Mouse (Mus musculus) layer of hippocampus, adult 11-12 months (tissue): ENCODE results near the gene Lpcat1.

Experiments
- DNase-seq: peaks from one replicate; pipeline ENCODE4 v3.0.0; 2022; ENCODE audit warnings: low spot score

The Lpcat1 gene

DNA sequence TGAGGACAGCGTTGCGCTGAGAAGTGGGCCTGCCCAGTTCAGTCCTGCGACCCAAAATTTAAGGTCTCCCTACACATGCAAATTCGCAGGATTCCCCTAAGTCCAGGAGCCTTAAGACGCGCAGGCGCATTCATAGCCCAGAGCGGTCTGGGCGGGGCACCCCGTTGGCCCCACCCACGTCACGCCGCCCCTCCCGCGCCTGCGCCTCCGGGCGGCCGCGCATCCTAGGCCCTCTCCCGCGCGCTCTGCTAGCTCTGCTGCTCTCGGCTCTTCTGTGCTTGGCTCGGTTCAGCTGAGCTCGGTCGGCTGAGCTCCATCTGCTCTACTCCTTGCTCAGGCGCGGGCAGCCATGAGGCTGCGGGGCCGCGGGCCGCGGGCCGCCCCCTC, at the start of gene Lpcat1:
Gene Lpcat1, plus strand, starts transcription at position 164 of the 387 bp plus-strand sequence.
- DNase-seq, result peak; percentile 91

GRCm38 (mm10) chr13:73417478-73418220, 49.3 kb upstream of the Lpcat1 start:
- peak; percentile 32 for DNase-seq

DNA sequence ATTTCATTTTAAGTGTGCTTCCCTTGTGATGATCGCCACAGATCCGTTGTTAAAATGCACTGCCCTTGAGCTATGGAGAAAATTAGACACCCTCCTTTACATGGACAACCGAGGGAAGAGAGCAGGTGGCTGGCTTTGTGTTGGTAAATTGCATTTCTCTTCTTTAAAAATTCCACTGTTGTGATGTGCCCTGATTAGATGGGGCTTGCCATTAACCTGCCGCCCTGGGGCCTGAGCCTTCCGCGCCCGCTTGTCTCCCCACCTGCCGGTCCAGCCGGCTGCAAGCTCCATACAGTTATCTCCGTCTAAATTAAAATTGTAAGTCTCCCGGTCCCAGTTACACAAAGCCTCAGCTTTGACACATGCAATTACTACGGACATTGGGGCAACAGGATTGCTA, 48.7 kb upstream of the Lpcat1 start:
- no peak for DNase-seq

DNA sequence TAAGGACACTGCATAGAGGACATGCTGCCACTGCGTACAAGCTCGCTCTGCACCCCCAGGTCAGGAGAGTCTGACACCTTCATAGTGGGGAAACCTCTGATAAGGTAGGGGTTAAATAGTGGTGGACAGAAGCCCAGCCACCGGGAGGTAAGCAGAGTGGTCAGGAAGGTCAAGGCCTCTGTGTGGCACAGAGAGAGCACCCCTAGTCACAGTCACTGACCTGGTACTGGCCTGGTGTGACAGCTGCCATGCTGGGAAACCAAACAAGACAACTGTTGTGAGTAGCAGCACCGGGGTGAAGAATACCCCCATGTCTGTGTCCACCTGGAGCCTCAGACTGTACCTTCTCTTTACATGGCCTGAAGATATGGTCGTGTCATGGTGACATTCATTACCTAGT, 47.8 kb upstream of the Lpcat1 start:
- no peak for DNase-seq

DNA sequence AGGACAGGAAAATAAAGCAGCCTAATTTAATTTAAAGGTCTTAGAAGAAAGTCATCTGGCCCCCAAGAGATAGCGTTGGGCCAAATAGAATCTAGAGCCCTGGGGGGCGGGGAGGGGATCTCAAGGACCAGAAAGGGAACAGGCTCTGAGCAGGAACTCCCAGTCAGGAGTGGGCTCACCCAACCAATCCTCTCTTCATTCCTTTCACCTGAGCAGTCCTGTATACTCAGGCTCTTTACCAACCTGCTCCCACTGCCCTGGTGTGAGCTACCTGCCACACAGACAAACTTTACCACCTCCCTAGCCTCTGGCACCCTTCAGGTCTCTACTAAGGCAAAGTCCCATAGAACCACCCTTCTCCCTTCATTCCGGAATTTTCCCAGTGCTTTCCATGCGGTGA, 44.0 kb upstream of the Lpcat1 start:
- no peak for DNase-seq

DNA sequence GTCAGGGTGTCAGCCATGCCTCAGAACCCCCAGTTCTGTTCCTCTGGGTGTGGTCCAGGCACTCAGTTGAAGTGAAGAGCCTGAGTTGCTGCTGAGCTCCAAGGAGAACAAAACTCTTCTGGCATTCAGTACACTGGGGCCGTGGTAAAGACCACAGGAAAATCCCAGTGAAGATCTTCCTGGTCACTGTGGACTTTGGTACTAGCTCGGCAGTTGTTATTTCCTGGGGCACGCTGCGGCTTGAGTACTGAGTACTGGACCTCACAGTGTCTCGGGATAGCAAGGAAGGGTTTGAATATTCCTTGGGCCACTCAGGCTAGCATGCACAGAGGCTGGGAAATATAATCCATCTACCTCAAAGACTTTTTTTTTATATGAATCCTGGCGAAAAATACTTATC, 42.0 kb upstream of the Lpcat1 start:
- no peak for DNase-seq

- peak; percentile 70 for DNase-seq
Observed at GRCm38 (mm10) chr13:73425839-73426490, 41.0 kb upstream of the Lpcat1 start.

GRCm38 (mm10) chr13:73426587-73426986, 40.4 kb upstream of the Lpcat1 start:
- DNase-seq, result no peak

DNA sequence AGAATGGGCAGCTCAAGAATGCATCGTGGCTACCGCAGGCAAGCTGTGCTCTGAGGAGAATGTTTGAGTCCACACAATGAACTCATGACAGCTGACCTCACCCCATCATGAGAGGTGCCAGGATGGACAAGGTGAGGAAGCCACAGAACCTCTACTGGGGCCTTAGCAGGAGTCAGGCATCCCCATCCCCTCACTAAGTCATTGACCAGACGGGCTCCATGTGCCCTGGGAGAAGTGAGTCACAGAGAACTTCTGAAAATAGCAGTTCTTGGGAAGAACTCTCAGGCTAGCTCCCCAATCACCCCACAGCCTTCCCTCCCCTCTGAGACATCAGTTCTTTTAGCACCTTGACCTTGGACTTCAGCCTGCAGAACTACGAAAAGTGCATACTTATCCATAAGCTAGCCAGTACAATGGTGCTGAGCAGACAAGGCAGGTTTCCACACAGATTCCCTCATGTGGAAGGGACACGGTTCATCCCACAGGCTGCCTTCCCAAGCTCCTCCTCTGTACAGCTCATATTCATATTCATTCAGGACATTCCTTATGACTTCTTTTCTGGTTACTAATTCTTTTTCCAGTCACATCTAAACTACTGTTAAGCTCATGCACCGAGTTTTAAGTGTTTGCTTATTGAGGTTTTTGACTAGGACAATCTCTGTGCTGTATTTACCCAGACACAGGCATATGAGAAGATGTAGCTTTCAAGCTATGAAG, 37.2 kb upstream of the Lpcat1 start:
- no peak for DNase-seq

DNA sequence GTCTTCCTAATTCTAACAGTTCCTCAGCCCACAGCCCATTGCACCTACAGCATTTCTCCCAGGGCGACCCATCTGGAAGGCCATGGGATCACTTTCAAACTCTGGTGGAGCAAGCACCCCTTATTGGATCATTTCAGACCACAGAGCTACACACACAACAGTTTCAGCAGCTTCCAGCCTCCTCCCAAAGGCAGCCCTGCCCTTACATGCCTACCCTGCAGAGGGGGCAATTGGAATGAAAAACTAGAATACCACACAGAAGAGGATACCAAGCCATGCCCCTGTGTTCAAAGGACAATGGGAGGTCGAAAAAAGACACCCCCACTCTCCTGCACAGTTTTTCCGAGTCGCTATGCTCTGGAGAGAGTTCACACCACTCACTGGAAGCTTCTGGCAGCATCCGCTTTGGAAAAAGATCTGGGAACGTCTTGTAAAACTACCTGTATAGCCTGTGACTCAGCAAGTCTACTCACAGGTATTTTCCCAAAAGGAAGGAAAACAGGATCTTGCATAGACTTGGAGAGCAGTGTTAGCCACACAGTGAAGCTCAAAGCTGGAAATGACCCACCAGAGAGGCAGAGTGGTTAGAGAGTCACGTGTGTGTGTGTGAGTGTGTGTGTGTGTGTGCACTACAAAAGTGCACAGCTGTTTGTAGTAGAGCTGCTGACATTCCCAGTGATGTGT, 34.4 kb upstream of the Lpcat1 start:
- no peak for DNase-seq

- DNase-seq, result peak; percentile 18
Observed at GRCm38 (mm10) chr13:73433681-73434535, 33.1 kb upstream of the Lpcat1 start.

DNA sequence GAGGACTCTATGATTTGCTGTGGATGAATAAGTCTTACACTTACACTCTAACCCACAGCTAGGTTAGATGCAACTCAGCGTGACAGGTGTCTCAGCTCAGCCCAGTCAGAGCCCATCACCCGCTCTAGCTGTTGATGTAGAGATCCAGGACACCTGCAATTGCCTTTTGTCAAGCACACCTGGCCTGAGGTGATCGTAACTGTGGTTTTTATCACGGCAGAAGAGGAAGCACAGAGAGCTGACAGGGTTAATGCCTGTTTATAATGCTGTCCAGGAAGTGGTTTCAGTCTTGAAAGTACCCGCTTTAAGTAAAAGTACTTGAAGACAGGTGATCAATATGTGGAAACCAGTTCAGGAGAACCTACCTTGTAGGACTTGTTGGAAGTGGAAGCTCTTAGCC, 32.3 kb upstream of the Lpcat1 start:
- DNase-seq, result no peak

DNA sequence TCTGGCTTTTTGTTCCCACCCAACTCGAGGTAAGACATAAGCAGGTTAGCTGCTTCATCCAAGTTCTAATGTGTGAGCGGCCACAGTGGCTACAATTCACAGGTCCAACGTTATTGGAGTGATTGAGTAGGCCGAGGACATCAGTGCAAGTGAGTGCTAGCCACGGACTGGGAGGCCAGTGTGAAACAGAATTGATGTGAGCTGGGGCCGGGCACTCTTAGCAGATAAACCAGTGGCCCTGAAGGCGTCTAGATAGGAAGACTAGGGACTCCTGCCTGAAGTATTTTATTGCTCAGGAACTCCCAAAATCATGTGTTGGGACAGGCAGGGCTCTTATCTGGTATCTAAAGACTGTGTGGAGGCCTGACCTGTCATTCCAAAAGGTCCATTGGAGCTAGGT, 31.3 kb upstream of the Lpcat1 start:
- DNase-seq, result no peak

DNA sequence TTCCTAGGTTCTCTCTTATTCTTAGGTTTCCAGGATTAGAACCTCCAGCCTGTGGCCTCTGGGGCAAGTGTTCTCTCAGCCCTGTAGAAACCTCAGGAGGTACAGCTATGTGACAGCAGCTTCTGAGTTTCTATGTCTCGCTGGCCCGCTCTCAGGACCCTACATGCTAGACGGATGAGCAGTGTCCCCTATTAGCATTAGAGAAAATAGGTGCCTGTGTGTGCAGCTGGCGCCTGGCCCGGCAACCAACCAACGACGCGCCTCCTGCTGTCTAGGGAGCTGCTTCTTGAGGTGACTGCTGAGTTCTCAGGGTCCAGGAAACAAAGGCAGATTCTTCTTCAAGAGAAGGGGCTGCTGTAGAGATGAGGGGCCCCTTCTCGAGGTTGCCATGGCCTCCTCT, 27.9 kb upstream of the Lpcat1 start:
- no peak for DNase-seq

GRCm38 (mm10) chr13:73441032-73441431, 26.0 kb upstream of the Lpcat1 start:
- DNase-seq, result no peak

GRCm38 (mm10) chr13:73441686-73442085, 25.3 kb upstream of the Lpcat1 start:
- DNase-seq, result no peak

GRCm38 (mm10) chr13:73442431-73442830, 24.6 kb upstream of the Lpcat1 start:
- no peak for DNase-seq

DNA sequence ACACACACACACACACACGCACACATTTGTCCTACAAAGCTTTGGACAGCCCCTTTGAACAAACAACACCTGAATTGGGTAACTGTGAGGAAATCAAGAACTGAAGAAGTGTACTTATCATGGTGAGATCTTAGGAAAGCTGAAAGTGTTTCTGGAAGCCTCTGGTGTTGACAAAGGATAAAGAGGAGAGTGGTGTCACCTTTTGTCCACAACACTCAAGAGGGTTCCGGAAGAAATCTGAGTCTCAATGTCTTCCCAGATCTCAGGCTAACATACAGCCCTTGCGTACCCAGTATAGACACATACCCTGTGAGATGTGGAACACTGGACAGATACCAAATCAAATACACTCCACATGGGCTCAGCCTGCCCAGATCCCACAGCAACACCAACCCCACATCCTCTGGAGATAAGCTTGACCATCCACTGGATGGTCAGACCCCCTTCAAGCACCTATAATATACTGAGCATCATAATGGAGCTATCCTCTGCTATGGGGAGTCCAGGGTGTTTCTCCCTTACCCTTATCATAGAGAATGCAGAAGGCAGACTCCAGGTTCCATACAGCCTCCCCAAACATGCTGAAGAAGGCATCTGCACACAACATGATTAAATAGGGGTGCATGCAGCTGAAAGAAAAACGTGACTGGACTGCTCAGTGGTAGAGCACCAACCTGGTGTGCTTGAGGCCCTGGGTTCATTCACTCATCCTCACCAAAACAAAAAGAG, 23.7 kb upstream of the Lpcat1 start:
- DNase-seq, result no peak

- DNase-seq, result no peak
Observed at GRCm38 (mm10) chr13:73445087-73445486, 21.9 kb upstream of the Lpcat1 start.

- no peak for DNase-seq
Observed at GRCm38 (mm10) chr13:73446076-73446475, 20.9 kb upstream of the Lpcat1 start.

GRCm38 (mm10) chr13:73446494-73446893, 20.5 kb upstream of the Lpcat1 start:
- no peak for DNase-seq
